Mouse (Mus musculus): ENCODE data around the gene Grk2. TPM values are rescaled to one million over a fixed set of nuclear protein-coding genes. Genes with fewer than 3 reads are reported as not detected.

The Grk2 gene
- total and polyA plus RNA-seq, 2 experiments from 2014 or later: 7.8 to 50.4 TPM

DNA sequence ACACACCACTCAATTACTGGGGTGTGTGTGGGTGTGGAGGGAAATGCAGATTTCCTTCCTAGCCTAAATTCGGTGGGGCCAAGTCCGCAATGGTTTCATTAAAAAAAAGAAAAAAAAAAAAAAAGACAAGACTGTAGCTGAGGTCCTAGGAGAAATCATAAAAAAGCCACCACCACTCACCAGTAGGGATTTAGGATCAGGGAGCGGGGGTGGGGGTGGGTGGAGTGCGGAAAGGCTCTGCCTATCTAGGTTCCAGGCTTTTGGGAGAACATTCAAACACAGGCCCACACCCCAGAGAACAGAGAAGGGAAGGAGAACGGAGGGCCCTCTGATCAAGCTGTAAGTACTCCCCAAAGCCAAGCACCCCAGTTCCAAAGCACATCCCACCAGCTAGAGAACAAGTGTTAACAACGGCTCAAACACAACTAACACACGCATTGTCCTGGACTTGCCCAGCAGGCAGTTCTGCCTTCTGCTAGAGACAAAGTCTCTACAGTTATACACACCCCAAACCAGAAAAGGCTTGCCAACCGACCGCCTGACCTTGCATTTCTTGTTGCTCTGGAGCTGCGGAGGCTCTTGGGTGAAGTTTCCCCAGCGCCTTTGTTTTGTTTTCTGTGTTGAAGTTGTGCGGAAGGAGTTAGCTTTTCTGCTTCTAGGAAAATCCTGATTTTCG is 27.2 kb upstream of the Grk2 start:
- Histone ChIP-seq H3K4me2 (ENCODE audit: low read depth, low read length) (peak overlapping the region; percentile 90), H3K36me3 (replicated peaks; ENCODE audit: control insufficient read depth, insufficient read depth, low read length) (peaks cover 26% of the 10 kb centered on the region), H3K27ac (ENCODE audit: low read depth) (peak overlapping the region; percentile 91), H3K9ac (replicated peaks; ENCODE audit: low read depth, low read length) (peak overlapping the region; percentile 75), H3K9me3 (replicated peaks; ENCODE audit: control insufficient read depth, low read length) (no peaks in the 10 kb centered on the region), H3K4me1 (ENCODE audit: control insufficient read depth, insufficient read depth) (peaks cover 26% of the 10 kb centered on the region), H3K4me3 (ENCODE audit: low read depth, low read length) (peak overlapping the region; percentile 68), H3K27me3 (ENCODE audit: control insufficient read depth, insufficient read depth, low read length) (no peaks in the 10 kb centered on the region)
- peak; percentile 24; the same call in 1 of the 2 replicates for ATAC-seq (ENCODE audit: insufficient read depth, low read depth)
- WGBS: 1% methylated on average over 13 of the region's 13 CpGs
- peak; percentile 25 for DNase-seq (ENCODE audit: low spot score)
- TF ChIP-seq CTCF (IDR thresholded peaks at IDR 0.05; ENCODE audit: low read depth): no peak
- no peak for TF ChIP-seq EP300 (IDR thresholded peaks at IDR 0.05; ENCODE audit: low read depth)

DNA sequence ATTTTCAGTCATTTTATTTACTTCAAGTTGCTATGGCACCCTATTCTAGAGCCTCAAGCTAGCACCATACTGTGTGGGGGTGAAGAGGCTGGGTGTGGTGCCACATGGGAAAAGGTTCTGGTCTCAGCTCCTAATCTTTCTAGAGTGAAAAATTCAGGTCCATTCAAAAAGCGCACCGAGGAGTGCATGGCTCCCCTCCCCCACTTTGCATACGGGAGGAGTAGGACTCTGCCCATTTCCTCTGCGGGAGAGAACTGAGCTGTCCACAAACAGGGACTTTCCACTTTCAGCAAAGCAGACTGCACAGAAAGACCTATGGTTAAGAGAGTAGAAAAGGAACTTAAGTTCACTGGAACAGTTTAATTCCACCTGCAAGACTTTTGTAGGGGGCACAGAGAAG is 26.6 kb upstream of the Grk2 start:
- Histone ChIP-seq H3K4me3 (ENCODE audit: low read depth, low read length) (peak overlapping the region; percentile 68), H3K9me3 (replicated peaks; ENCODE audit: control insufficient read depth, low read length) (no peaks in the 10 kb centered on the region), H3K27ac (ENCODE audit: low read depth) (peak overlapping the region; percentile 91), H3K27me3 (ENCODE audit: control insufficient read depth, insufficient read depth, low read length) (no peaks in the 10 kb centered on the region), H3K4me1 (ENCODE audit: control insufficient read depth, insufficient read depth) (peaks cover 26% of the 10 kb centered on the region), H3K4me2 (ENCODE audit: low read depth, low read length) (peak overlapping the region; percentile 90), H3K9ac (replicated peaks; ENCODE audit: low read depth, low read length) (peak overlapping the region; percentile 75), H3K36me3 (replicated peaks; ENCODE audit: control insufficient read depth, insufficient read depth, low read length) (peaks cover 32% of the 10 kb centered on the region)
- no peak for ATAC-seq (ENCODE audit: insufficient read depth, low read depth)
- TF ChIP-seq CTCF (IDR thresholded peaks at IDR 0.05; ENCODE audit: low read depth) (no peak), EP300 (IDR thresholded peaks at IDR 0.05; ENCODE audit: low read depth) (no peak)
- WGBS: under 1% methylated on average over 4 of the region's 4 CpGs
- DNase-seq (ENCODE audit: low spot score): peak; percentile 40

DNA sequence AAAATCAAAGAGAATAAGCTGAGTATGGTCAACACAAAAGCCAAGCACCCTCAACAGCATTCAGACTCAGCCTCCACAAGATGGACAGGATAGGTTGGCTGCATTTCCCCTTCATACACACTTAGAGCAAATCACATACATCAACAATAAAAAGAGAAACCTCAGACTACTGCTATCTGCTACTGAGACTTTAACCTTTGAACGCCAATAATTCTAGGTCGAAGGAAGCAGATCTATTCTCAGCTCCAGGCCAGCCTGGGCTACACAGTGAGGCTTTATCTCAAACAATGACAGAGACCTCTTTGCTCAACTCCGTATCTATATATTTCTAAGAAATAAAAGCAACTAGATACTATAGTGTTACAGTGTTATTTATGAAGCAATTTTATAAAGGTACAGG is 25.3 kb upstream of the Grk2 start:
- TF ChIP-seq CTCF (IDR thresholded peaks at IDR 0.05; ENCODE audit: low read depth): no peak
- no peak for TF ChIP-seq EP300 (IDR thresholded peaks at IDR 0.05; ENCODE audit: low read depth)
- Histone ChIP-seq H3K4me1 (ENCODE audit: control insufficient read depth, insufficient read depth) (peaks cover 26% of the 10 kb centered on the region), H3K9ac (replicated peaks; ENCODE audit: low read depth, low read length) (no peak overlapping the region), H3K27ac (ENCODE audit: low read depth) (no peak overlapping the region), H3K27me3 (ENCODE audit: control insufficient read depth, insufficient read depth, low read length) (no peaks in the 10 kb centered on the region), H3K9me3 (replicated peaks; ENCODE audit: control insufficient read depth, low read length) (no peaks in the 10 kb centered on the region), H3K36me3 (replicated peaks; ENCODE audit: control insufficient read depth, insufficient read depth, low read length) (peaks cover 45% of the 10 kb centered on the region), H3K4me2 (ENCODE audit: low read depth, low read length) (peak overlapping the region; percentile 90; the same call in 1 of the 2 replicates), H3K4me3 (ENCODE audit: low read depth, low read length) (no peak overlapping the region)
- ATAC-seq (ENCODE audit: insufficient read depth, low read depth): no peak
- no peak for DNase-seq (ENCODE audit: low spot score)
- WGBS: 62% methylated on average over 3 of the region's 3 CpGs

DNA sequence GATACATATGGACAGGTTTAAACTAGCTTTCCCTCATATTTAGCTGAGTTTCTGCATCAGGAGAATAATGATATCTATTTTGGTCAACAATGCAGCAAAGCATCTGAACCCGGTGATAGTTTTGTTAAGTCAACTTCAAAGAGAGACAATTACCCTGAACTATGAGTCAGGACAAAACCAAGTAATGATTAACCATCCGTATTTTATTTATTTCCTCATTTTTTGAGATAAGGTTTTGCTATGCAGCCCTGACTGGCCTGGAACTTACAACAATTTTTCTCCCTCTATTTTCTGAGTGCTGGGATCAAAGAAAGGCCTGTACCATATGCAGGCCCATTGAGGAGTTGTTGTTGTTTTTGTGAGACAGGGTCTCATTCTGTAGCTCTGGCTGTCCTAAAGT is 24.6 kb upstream of the Grk2 start:
- H3K9ac ChIP-seq (replicated peaks; ENCODE audit: low read depth, low read length): 0 out of 2 replicates have a peak overlapping the region, but pooled peaks have one; percentile 33
- WGBS: 67% methylated on average over 2 of the region's 2 CpGs
- H3K4me3 ChIP-seq (ENCODE audit: low read depth, low read length): no peak overlapping the region
- H3K27me3 ChIP-seq (ENCODE audit: control insufficient read depth, insufficient read depth, low read length): no peaks in the 10 kb centered on the region
- no peak overlapping the region for H3K4me2 ChIP-seq (ENCODE audit: low read depth, low read length)
- no peak for ATAC-seq (ENCODE audit: insufficient read depth, low read depth)
- no peak for DNase-seq (ENCODE audit: low spot score)
- H3K36me3 ChIP-seq (replicated peaks; ENCODE audit: control insufficient read depth, insufficient read depth, low read length): peaks cover 52% of the 10 kb centered on the region
- H3K4me1 ChIP-seq (ENCODE audit: control insufficient read depth, insufficient read depth): peaks cover 26% of the 10 kb centered on the region
- no peak overlapping the region for H3K27ac ChIP-seq (ENCODE audit: low read depth)
- TF ChIP-seq CTCF (IDR thresholded peaks at IDR 0.05; ENCODE audit: low read depth): no peak
- no peak for TF ChIP-seq EP300 (IDR thresholded peaks at IDR 0.05; ENCODE audit: low read depth)
- no peaks in the 10 kb centered on the region for H3K9me3 ChIP-seq (replicated peaks; ENCODE audit: control insufficient read depth, low read length)

DNA sequence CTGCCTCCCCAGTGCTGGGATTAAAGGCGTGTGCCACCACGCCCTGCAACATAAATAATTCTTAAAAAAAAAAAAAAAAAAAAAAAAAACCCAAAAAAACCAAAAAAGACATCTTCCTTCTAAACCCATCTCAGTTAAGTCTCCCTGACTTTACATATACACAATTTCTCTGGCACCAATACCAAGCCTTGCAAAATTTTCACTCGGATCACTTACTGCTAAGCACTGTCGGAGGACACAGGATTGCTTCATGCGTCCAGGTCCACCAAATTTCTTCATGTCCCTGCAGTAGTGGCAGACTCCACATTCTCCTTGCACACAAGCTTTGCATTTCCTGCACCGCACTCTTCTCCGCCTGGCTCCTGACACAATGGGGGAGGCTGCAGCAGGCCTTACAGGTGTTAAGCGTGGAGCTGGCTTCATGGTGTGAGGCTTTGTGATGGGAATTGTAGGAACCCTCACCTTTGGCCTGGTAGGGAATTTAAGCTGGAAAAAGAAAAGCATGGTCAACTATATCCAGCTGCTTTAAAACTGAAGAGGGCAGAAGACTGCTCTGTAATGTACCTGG is 22.8 kb upstream of the Grk2 start:
- H3K27me3 ChIP-seq (ENCODE audit: control insufficient read depth, insufficient read depth, low read length): no peaks in the 10 kb centered on the region
- H3K9ac ChIP-seq (replicated peaks; ENCODE audit: low read depth, low read length): no peak overlapping the region
- ATAC-seq (ENCODE audit: insufficient read depth, low read depth): no peak
- H3K4me2 ChIP-seq (ENCODE audit: low read depth, low read length): no peak overlapping the region
- no peaks in the 10 kb centered on the region for H3K9me3 ChIP-seq (replicated peaks; ENCODE audit: control insufficient read depth, low read length)
- no peak overlapping the region for H3K4me3 ChIP-seq (ENCODE audit: low read depth, low read length)
- WGBS: 93% methylated on average over 8 of the region's 8 CpGs
- H3K36me3 ChIP-seq (replicated peaks; ENCODE audit: control insufficient read depth, insufficient read depth, low read length): peaks cover 70% of the 10 kb centered on the region
- H3K4me1 ChIP-seq (ENCODE audit: control insufficient read depth, insufficient read depth): peaks cover 13% of the 10 kb centered on the region
- H3K27ac ChIP-seq (ENCODE audit: low read depth): no peak overlapping the region
- TF ChIP-seq CTCF (IDR thresholded peaks at IDR 0.05; ENCODE audit: low read depth): no peak
- no peak for TF ChIP-seq EP300 (IDR thresholded peaks at IDR 0.05; ENCODE audit: low read depth)
- no peak for DNase-seq (ENCODE audit: low spot score)

All from heart, postnatal 0 days (tissue).